Mouse (Mus musculus) spleen, adult 18-20 months (tissue): ENCODE data around the gene Klhl11.

Experiments used
- DNase-seq, 2 experiments: peaks; one replicate each; pipeline ENCODE4 v3.0.0; 2022; ENCODE audit warnings: mixed read lengths in 2 of 2

Gene Klhl11

GRCm38 (mm10) chr11:100465833-100466232 is 6.7 kb downstream of the Klhl11 start:
- no peak for DNase-seq

DNA sequence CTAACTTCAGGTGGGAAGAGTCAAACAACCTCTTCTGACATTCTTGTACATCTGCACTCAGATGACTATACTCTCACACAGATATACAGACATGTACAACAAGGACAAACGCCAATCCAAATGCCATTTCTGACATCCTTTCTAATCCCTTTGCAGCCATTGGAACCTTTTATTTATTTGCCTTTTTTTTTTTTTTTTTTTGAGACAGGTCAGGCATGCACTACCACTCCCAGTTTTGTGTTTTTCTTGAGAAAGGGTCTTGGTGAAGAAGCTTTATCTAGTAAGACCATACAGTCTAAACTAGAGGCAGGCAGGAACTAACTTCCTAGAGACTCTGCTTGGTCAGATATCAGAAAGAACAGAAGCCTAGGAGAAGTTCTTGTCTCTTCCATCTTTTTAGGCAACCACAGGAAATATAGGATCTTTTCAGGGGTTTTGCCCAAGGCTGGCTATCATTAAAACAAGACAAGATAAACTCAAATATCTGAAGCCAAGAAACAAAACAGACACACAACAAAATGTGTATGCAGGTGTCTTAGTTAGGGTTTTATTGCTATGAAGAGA is 7.2 kb downstream of the Klhl11 start:
- no peak for DNase-seq

GRCm38 (mm10) chr11:100462699-100463098 is 9.8 kb downstream of the Klhl11 start:
- DNase-seq = no peak

DNA sequence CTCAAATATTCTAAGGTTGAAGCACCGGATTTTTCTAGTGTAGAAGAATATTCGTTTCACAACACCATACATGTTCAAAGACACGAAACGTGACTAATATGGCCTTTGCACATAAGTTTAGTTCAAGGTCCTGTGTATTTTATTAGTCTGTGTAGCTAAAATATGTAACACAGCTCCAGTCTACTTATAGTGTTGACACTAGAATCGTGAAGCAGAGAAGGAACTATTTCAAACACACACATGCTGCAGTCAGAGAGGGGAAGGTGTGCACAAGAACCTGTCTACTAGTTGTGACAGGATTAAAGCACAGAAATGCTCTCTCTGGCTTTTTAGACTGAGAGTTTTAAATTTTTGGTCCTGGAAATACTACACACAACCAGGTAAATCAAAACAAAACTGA is 14.8 kb downstream of the Klhl11 start:
- no peak for DNase-seq

- no peak for DNase-seq
Observed at GRCm38 (mm10) chr11:100457247-100457646, 15.3 kb downstream of the Klhl11 start.

GRCm38 (mm10) chr11:100442625-100443024 is 29.9 kb downstream of the Klhl11 start:
- no peak for DNase-seq

DNA sequence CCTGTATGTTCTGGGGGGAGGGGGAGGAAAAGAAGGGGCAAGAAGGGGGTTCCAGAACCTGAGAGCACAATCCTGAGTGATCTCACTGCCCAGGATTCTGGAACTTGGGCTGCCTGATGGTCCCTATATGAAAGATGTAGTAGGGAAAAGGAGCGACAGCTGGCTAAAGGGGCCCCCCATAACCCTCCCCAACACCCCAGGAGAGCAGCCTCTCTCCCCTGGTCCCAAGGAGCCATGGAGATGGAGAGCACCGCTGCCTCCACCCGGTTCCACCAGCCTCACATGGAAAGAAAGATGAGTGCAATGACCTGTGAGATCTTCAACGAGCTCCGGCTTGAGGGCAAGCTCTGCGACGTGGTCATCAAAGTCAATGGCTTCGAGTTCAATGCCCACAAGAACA is 30.7 kb downstream of the Klhl11 start, which contains the start of the genes Nt5c3b and Klhl10:
Gene Nt5c3b, minus strand, starts transcription at position 12 of the 400 bp plus-strand sequence.
Gene Klhl10, plus strand, starts transcription at position 121 of the 400 bp plus-strand sequence.
- DNase-seq = no peak

- peak; percentile 71 to 85 for DNase-seq
Observed at GRCm38 (mm10) chr11:100440691-100441522, 31.6 kb downstream of the Klhl11 start.

GRCm38 (mm10) chr11:100437901-100438300 is 34.6 kb downstream of the Klhl11 start:
- DNase-seq = no peak

DNA sequence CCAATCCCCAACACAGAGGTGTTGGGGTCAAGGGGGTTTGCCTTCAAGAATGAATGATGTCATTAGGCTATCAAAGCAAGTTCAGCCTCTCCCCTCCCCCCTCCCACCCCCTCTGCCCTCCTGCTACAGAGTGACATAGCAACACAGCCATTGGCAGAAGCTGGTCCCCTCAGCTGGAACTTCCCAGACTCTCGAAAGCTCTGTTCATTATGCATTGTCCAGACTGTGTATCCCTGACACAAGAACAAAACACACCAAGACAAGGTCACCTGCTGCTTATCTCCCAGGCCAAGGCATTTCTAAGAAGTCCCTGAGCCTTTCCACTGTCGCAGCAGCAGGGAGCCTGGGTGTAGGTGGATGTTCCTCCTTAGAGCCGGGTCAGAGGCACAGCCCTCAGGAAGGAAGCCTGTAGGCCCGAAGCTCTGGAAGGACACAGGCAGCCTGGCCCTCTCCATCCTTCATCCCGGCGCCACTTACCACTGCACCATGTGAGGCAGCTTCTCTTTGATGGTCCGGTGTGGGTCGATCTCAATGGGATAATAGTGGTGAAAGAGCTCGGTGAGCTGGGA is 36.8 kb downstream of the Klhl11 start:
- no peak for DNase-seq

- no peak for DNase-seq
Observed at GRCm38 (mm10) chr11:100432002-100432401, 40.5 kb downstream of the Klhl11 start.

- no peak for DNase-seq
Observed at GRCm38 (mm10) chr11:100430052-100430451, 42.5 kb downstream of the Klhl11 start.

DNA sequence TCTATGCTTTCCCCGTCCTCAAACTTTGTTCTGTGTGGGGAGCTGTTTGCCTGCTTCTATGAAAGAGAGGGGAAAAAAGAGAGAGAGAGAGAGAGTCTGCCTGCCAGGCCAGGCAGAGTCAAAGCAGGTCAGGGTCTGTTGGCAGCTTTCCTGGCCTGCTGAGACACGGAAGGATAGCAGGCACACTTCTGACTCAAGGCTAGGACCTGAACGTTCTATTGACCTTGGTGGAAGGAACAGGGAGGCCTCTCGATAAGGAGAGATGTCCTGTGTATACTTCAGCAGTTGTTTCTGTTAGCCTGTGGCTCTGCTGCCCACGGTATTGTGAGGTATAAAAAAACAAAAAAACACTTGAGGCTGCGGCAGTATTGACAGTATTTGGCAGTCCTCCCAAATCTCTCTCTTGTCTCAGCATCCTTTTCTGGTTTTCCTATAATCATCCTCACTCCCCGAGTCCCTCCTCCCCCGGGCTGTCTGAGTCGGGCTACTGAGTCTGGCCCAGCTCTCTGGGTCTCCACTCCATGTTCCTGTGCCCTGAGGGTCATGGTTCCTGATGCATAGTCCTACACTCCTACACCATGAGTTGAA is 43.8 kb downstream of the Klhl11 start:
- no peak for DNase-seq

DNA sequence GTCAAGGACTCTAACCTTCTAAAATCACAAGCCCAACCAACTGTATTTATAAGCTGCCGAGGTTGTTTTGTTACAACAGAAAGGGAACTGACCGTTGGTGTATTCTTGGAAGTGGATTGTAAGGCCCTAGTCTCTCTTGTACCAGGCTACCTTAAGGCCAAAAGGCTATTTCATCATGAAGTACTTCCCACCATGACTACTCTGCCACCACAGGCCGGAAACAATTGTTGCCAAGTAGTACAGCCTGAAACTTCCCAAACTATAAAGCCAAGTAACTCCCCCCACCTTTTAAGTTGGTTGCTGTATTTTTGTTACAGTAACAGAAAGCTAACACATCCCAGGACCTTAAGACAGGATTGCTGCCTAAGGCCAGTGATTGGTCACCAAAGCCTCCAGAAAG is 45.7 kb downstream of the Klhl11 start:
- DNase-seq = no peak

DNA sequence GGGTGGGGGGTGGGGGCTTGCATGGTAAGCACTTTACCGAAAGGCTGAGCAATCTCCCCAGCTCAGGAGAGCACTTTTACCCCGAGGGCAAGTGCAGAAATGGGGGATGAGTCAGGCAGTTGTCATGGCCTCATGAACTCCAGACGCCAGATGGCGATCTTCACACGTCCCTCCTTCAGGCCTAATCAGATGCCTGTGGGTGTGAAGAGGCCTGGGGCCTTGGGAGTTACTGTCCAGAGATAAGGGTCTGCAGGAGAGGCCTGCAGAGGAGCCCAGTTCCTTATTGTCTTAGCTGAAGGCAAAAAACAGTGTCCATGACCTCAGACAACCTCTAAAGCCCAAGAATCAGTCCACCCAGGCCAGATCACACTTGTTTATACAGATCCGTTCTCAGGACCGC is 46.7 kb downstream of the Klhl11 start:
- peak; percentile 44 to 68 for DNase-seq

- DNase-seq = no peak
Observed at GRCm38 (mm10) chr11:100423836-100424235, 48.7 kb downstream of the Klhl11 start.

DNA sequence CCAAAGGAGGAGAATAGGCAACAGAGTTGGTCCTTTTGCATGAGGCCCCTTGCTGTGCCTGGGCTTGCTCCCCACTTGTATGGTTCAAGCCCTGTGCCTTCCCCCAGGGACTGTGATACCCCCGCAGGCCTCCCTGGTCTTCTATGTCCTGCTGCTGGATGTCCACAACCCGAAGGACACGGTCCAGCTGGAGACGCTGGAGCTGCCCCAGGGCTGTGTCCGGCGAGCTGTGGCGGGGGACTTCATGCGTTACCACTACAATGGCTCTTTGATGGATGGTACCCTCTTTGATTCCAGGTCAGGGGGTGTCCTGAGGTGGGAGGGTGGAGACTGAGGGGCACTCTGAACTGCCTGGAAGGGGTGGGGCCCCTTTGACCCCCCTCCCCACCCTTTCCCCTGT is 51.0 kb downstream of the Klhl11 start:
- DNase-seq = no peak

GRCm38 (mm10) chr11:100414914-100415822 is 57.4 kb downstream of the Klhl11 start, which contains the start of gene Fkbp10:
Fkbp10 (plus strand) TSS chr11:100415697.
- DNase-seq = no peak

- DNase-seq = peak in 1 of 2 experiments; percentile 63
Observed at GRCm38 (mm10) chr11:100414021-100414913, 58.3 kb downstream of the Klhl11 start, which contains the start of gene P3h4. P3h4 (minus strand) TSS chr11:100414836.

GRCm38 (mm10) chr11:100413541-100413940 is 59.0 kb downstream of the Klhl11 start:
- no peak for DNase-seq
